Mouse (Mus musculus) ovary, postnatal 36 days (tissue): Measurements from ENCODE around the gene B4galnt3.

ENCODE experiments used
- DNase-seq: peaks from one replicate; pipeline ENCODE4 v3.0.0; 2022; ENCODE audit warnings: low spot score, mixed read lengths

The B4galnt3 gene

GRCm38 (mm10) chr6:120274887-120275286 is 19.5 kb downstream of the B4galnt3 start:
- DNase-seq, result no peak

- no peak for DNase-seq
Observed at GRCm38 (mm10) chr6:120274181-120274580, 20.2 kb downstream of the B4galnt3 start.

GRCm38 (mm10) chr6:120264151-120264550 is 30.2 kb downstream of the B4galnt3 start:
- DNase-seq, result no peak

- DNase-seq, result no peak
Observed at GRCm38 (mm10) chr6:120263608-120264007, 30.8 kb downstream of the B4galnt3 start.

- no peak for DNase-seq
Observed at GRCm38 (mm10) chr6:120262886-120263531, 31.4 kb downstream of the B4galnt3 start.

- no peak for DNase-seq
Observed at GRCm38 (mm10) chr6:120259481-120259880, 34.9 kb downstream of the B4galnt3 start.

GRCm38 (mm10) chr6:120256431-120256935 is 37.9 kb downstream of the B4galnt3 start:
- no peak for DNase-seq

- no peak for DNase-seq
Observed at GRCm38 (mm10) chr6:120255701-120256100, 38.7 kb downstream of the B4galnt3 start.

- DNase-seq, result no peak
Observed at GRCm38 (mm10) chr6:120255144-120255543, 39.2 kb downstream of the B4galnt3 start.

GRCm38 (mm10) chr6:120254640-120255039 is 39.7 kb downstream of the B4galnt3 start:
- DNase-seq, result no peak

- no peak for DNase-seq
Observed at GRCm38 (mm10) chr6:120252741-120253140, 41.6 kb downstream of the B4galnt3 start.

- DNase-seq, result no peak
Observed at GRCm38 (mm10) chr6:120251010-120251409, 43.3 kb downstream of the B4galnt3 start.

GRCm38 (mm10) chr6:120249831-120250230 is 44.5 kb downstream of the B4galnt3 start:
- no peak for DNase-seq

- DNase-seq, result no peak
Observed at GRCm38 (mm10) chr6:120246676-120247075, 47.7 kb downstream of the B4galnt3 start.

GRCm38 (mm10) chr6:120243250-120243649 is 51.1 kb downstream of the B4galnt3 start:
- no peak for DNase-seq

GRCm38 (mm10) chr6:120242530-120242929 is 51.8 kb downstream of the B4galnt3 start:
- DNase-seq, result no peak

- no peak for DNase-seq
Observed at GRCm38 (mm10) chr6:120241453-120241852, 52.9 kb downstream of the B4galnt3 start.

- no peak for DNase-seq
Observed at GRCm38 (mm10) chr6:120240461-120240860, 53.9 kb downstream of the B4galnt3 start.

GRCm38 (mm10) chr6:120235874-120236273 is 58.5 kb downstream of the B4galnt3 start:
- DNase-seq, result no peak

- no peak for DNase-seq
Observed at GRCm38 (mm10) chr6:120232885-120233284, 61.5 kb downstream of the B4galnt3 start.

- DNase-seq, result no peak
Observed at GRCm38 (mm10) chr6:120230441-120230840, 63.9 kb downstream of the B4galnt3 start.

- no peak for DNase-seq
Observed at GRCm38 (mm10) chr6:120229806-120230205, 64.6 kb downstream of the B4galnt3 start.

GRCm38 (mm10) chr6:120227068-120227467 is 67.3 kb downstream of the B4galnt3 start:
- no peak for DNase-seq

GRCm38 (mm10) chr6:120225355-120225754 is 69.0 kb downstream of the B4galnt3 start:
- no peak for DNase-seq
